Mouse (Mus musculus) brain, embryonic 18.5 days (tissue): ENCODE results near the gene Hk1.

Experiments
- DNase-seq: peaks from one replicate; pipeline ENCODE4 v3.0.0-alpha.2; 2012; ENCODE audit warnings: low read depth, low spot score

Hk1 gene

DNA sequence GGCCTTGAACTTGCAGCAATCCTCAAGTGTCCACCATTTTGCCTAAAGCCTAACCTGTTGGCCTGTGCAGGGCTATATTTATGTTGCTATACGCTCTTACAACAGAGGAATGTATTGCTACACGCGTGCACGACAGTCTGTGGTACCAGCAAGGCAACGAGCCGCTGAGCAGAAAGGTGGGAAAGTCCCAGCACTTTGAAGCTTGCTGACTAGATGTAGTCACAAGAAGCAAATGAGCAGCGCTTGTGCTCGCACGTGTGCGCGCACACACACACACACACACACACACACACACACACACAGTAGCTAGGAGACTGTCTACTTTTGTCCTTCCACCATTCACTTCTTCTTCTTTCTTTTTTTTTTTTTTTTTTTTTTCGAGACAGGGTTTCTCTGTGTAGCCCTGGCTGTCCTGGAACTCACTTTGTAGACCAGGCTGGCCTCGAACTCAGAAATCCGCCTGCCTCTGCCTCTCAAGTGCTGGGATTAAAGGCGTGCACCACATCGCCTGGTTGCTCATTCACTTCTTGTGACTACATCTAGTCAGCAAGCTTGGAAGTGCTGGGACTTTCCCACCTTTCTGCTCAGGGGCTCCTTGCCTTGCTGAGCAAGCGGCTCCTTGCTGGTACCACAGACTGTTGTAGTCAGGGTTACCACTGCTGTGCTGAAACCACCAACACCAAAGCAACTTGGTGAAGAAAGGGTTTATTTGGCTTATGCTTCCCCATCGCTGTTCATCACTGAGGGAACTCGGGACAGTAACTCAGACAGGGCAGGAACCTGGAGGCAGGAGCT is 102.0 kb downstream of the Hk1 start:
- DNase-seq = no peak

DNA sequence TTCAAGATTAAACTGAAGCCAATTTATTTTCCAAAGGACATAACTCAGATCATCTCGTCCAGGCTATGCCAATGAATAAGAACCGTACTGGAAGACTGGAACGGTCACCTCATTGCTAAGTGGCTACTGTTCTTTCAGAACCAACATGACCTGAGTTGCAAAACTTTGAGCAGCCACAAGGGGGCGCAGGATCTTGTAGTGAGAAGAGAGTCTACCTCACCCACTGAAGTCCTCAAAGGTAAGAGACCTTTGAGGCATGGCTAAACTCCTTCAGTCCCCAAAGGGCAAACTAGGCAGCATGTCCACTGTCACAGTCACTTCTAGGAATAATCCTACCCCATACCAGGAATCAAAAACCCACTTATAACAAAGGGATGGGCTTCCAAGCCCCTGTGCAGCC is 104.5 kb downstream of the Hk1 start:
- DNase-seq = peak; percentile 14

DNA sequence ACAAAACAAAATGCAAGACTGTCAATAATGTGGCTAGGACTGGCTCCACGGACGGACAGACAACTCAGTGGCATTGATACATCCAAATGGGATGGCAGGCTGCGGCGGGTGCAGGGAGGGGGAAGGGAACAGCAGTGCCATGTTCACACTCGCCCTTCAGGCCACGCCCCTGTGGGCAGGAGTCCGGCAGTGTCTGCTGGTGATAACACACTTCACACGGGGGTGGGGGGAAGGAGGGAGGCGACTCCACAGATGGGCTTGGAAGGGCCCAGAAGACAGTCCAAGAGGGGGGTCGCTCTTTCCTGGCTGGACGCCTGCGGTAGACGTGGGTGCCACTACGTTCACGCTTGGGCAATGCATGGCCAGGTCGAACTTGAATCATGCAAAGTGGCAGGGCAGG is 110.4 kb downstream of the Hk1 start:
- no peak for DNase-seq

DNA sequence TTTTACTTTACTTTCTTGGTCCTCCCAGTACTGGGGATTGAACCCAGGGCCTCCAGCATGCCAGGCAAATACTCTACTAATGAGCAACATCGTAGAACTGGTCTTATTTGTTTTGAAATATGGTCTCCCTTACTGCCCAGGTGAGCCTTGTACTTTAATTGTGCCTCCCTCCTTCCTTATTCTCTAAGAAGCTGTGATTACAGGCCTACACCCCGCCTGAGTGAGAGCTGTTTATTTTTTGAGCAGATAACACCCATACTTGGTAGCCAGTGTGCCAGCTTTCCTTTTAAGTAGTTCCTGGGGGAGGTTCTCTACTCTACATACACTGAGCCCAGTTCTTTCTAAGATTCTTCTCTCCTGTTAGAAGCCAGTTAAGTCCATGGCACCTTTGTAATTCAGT is 115.4 kb downstream of the Hk1 start:
- no peak for DNase-seq

DNA sequence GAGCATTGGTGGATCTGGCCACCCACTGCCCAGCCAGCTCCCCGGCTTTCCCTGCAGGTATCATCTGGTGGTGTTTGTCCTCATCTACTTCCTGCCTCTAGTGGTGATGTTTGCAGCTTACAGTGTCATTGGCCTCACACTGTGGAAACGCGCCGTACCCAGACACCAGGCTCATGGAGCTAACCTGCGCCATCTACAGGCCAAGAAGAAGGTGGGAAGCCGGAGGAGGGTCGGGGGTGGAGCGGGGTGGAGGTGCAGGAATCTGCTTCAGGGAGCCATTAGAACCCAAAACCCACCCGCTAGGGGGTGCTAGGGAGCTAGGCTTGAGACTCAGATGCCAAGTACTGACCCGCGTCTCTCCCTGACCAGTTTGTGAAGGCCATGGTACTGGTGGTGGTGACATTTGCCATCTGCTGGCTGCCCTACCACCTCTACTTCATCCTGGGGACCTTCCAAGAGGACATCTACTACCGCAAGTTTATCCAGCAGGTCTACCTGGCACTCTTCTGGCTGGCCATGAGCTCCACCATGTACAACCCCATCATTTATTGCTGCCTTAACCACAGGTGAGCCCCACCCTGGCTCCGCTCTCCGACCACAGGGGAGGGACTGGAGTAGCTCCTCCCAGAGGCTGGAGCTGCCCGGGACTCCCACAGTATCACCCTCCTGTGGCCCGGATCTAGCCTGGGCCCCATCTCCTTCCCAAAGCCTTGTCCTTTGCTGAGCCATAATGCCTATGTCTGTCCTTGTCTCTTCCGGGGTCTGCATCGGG is 118.4 kb downstream of the Hk1 start:
- peak; percentile 36 for DNase-seq

DNA sequence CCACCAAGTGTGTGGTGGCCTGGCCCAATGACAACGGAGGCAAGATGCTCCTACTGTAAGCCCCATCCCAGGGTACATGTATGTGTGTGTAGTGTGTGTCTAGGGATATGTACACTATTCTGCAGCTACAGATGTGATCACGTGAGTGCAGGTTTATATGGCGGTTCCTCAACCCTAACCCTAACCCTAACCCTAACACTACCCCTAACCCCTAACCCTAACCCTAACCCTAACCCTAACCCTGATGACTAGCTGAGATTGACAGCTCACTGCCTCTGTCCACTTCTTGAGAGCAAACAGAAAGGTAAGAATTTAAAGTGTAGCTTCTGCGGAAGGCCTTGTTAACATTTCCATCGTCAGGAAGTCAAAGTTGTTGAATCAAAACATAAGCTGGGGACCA is 121.4 kb downstream of the Hk1 start:
- no peak for DNase-seq

DNA sequence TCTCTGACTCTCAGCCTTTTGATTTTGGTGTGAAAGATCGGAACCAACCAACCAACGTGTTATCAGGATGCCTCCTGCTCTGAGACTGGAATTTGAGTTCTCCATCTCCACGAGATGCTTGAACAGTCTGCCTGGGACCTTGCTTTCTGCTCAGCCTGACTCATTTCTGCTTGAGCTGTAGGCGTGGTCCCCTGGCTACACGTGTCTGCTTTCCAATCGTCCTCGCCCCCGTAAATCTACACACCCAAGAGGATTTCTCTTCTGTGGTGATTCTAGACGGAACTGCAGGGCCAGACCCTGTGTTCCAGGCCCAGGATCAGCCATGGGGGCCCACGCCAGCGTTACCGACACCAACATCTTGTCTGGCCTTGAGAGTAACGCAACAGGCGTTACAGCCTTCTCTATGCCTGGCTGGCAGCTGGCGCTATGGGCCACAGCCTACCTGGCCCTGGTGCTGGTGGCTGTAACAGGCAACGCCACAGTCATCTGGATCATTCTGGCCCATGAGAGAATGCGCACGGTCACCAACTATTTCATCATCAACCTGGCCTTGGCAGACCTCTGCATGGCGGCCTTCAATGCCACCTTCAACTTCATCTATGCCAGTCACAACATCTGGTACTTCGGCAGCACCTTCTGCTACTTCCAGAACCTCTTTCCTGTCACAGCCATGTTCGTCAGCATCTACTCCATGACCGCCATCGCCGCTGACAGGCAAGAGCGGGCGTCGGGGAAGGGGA is 127.0 kb downstream of the Hk1 start:
- DNase-seq = no peak

DNA sequence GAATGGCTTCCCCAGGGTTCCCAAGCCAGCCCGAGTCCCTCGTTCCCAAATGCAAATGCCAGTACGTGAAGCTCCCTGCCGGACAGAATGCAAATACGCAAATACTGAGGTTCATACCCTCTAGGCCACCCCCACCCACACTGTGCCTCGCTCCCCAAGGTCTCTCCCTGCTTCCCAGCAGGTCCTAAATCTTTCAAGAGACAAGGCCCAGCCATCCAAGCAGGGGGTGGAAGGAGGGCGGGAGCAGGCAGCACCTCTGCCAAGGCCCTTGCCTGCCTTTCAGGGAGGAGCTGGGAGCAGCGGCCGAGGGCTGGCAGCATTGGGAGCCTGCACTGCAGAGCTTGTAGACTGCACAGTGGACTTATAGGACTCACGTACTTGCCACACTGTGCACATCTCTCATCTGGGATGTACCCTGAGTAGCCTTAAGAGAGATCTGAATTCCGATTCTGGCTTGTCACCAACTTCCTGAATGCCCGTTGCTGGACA is 127.7 kb downstream of the Hk1 start, which contains the start of gene Tacr2:
Tacr2 (plus strand) TSS at position 439 of the 489 bp plus-strand sequence.
- no peak for DNase-seq

DNA sequence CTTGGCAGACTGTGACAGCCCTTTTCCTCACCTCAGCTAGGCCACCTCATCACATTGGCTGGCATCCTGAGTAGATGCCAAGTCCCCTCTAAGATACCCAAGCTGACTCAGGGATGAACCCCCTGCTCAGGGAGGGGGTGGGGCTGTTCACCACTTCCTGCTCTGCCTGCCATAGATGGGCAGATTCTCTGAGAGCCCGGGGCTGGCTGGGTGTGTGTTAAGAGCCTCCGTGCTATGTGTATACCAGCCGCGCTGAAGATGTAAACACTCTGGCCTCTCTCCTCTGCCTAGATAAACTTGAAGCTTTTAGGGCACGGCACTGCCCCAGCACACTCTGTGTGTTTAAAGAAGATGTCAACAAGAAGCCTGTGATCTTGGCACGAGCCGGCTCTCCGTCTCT is 131.9 kb downstream of the Hk1 start:
- DNase-seq = no peak

DNA sequence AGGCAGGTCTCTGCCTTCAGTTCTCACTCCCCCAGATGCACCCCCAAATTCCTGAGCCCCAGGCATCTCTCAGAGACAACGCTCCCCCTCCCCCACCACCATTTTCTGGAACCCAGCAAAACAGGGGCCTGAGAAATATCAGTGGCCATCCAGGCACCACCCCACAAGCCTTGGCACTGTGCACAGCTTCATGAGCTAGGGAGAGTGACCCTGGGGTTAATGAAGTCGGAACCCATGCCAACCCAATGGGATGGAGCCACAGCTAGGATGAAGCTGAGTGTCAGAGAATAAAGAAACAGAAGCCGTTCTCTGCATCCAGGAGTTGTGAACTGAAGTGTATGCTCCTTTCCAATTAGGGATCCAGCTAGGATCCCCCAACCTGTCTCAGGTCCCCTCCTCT is 132.6 kb downstream of the Hk1 start:
- no peak for DNase-seq

DNA sequence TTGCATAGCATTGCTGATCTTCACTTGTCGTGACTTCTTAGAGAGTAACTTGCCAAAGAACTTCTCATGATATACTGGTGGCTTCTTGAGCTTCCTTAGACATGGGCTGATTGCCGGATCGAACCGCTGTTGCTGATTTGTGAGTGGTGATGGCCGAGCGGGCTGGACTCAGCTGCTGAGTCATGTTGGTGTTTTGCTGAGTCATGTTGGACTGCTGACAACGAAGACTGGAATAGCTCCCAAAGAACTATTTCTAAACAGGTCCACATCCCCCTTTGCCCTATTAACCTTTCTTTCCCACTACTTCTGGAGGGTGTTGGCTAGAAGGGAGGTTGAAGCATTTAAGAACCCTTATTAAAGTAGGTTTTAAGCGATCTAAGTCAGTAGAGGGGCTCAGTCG is 135.6 kb downstream of the Hk1 start:
- DNase-seq = no peak

DNA sequence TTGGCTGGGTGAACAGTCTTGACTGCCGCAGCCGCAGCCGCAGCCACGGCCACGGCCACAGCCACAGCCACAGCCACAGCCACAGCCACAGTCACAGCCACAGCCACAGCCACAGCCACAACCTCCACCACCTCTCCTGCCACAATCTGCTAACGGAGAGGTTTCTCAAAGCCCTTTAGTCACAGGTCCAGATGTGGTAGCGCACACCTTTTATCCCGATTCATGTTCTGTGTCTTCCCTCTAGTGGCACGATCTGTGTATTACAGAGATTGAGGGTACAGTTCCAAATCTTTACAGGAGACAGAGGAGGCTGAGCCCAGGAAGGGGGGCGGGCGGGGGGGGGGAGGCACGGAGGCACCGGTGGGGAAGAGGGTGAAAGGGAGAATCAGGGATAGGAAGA is 136.8 kb downstream of the Hk1 start:
- DNase-seq = no peak

DNA sequence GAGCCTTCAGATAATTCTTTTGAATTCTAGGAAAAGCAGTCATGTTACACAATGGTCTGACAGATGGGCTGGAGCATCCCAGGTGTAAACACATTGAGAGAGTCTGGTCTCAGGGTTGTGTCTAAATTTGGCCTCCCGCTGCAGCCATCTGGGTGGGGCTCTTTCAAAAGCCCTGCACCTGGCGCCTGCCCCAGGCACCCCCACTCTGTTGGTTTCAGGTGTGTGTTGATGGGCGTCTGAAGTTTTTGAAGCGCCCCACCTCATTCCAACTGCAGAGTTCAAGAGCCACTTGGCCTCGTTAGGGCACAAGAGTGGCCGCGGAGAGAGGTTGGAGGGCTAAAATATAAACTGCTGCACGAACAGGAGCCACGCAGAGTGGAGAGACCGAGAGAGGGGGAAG is 137.3 kb downstream of the Hk1 start:
- no peak for DNase-seq

DNA sequence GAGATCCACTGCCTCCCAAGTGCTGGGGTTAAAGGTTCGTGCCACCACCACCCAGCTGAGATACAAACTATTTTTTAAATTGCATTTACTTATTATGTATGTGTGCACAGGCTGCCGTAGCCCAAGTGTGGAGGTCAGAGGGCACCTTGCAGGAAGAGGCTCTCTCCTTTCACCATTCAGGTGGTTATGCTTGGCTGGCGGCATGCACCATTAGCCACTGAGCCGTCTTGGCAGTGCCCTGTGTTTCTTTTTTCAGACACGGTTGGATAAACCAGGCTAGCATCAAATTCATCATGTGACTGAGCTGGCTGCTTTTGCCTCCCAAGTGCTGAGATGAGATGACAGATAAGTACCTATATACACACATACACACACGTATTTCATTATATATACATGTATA is 140.4 kb downstream of the Hk1 start:
- no peak for DNase-seq

DNA sequence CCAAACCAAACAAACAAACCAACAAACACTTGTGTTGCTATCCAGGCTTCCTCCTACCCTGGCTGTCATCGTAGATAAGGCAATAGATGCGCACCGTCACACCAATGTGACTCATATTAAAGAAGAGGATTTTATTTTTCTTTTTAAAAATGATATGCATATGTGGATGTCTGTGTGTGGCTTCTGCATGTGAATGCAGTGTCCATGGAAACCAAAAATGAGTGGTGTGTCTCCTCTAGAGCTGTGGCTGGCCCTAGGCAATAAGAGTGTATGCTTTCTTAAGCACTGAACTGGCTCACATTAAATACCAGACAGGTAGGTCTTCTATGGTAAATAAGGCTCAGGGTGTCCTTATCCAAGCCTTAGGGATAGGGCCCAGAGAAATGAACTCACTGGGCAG is 141.0 kb downstream of the Hk1 start:
- DNase-seq = no peak

DNA sequence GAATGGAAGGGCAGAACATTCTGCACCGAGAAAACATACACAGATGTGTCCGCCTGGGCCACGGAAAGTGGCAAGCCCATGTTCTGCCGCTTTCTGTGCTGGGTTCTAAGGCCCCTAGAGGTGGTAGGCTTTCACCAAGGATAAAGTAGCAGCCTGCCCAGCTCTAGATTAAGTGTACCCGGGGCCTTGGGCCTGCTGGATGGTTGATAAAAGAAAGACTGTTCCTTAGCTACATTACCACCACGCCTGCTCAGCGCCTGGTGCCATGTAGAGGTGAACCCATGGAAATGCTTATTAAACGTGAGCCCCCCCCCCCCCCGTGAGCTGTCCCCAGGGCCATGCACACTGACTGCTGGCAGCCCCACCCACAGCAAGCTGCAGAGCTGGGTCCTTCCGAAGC is 142.5 kb downstream of the Hk1 start:
- no peak for DNase-seq

DNA sequence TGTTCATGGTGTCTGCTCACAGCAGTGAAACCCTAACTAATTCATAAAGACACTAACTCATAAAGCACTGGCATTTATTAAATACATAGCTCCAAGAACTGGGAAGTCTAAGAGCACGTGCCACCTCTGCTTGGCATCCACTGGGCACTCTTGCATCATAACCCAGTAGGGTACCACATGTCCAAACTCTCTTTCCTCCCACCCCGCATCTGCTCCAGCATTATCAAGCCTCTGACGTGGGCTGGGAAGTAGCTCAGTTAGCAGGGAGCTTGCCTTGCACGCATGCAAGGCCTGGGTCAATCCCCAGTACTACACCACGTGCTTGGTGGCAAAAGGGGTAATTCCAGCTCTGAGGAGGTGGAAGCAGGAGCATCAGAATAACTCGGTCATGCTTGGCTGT is 143.5 kb downstream of the Hk1 start:
- no peak for DNase-seq

DNA sequence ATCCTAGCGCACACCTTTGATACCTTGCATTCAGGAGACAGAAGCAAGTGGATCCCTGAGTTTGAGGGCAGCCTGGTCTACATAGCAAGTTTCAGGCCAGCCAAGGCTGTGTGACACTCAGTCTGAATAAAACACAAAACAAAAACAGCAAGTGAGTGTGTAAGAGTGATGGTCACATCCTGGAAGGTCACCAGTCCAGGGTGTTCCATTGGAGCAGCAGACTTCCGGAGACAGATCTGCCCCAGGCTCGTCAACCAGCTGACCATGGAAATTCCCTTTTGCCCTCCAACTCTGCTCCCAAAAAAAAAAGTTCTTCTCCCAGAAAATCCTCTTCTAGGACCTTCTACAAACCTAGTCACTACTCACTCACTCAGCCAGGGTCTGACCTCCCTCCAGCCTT is 147.9 kb downstream of the Hk1 start:
- no peak for DNase-seq

DNA sequence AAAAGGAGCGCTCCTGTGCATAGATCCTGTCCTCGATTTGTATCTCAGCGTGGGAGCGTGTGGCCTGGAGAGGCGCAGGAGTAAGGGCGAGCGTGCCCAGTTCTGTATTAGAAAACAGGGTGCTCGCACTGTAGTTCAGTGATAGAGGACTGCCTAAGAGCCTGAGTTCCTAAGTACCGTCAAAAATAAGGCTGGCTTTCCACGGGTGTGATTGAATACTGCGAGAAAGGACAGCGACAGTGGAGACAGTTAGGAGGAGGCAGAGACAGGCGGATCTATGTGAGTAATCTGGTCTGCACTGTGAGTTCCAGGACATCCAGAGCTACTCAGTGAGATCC is 148.3 kb downstream of the Hk1 start:
- DNase-seq = no peak

DNA sequence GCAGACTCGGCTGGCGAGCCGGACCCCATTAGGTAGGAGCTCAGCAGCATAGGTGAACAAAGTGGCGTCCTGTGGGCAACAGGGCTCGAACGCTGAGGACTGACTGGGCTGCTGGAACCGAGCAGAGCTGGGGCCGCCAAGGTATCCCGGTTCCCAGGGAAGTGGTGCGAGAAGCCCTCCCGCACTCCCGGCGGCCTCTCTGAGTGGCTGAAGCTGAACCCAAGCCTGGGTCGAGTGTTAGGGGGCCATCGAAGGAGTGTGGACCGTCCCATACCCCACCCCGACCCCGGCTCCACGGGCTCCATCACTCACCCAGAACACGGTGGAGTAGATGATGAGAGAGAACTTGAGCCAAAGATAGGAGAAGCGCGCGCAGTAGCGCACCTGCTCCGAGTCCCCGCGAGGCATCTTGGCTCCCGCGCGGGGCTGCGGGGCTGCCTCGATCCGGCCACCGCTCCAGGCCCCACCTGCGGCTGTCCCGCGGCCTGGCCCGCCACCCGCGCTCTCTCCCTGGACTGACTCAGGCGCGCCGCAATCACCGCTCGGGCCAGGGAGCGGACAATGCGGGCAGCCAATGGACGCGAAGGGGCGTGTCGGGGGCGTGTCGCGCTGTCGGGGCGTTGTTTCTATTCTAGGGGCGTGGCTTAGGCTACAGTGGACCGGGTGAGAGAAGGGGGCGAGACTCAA is 148.9 kb downstream of the Hk1 start, which contains the start of gene Tspan15:
Tspan15 (minus strand) TSS at position 544 of the 687 bp plus-strand sequence.
- DNase-seq = peak; percentile 63

DNA sequence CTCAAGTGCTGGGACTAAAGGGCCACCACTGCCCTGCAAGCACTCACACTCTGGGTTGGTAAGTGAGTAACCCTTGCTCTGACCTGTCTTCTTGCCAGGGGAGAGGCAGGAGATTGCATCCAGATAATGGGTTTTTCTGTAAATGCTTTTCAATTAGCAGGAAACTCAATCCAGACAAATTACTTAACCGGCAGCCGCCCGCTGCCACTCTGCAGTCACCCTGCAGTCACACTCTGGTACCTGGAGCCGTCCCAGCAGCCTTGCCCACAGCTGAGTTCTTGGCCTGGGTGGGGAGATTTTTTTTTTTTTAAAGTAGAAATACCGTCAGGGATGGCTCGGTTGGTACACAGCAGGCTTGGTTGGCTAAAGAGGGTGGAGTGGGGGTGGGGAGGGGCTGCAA is 151.6 kb downstream of the Hk1 start:
- DNase-seq = no peak

DNA sequence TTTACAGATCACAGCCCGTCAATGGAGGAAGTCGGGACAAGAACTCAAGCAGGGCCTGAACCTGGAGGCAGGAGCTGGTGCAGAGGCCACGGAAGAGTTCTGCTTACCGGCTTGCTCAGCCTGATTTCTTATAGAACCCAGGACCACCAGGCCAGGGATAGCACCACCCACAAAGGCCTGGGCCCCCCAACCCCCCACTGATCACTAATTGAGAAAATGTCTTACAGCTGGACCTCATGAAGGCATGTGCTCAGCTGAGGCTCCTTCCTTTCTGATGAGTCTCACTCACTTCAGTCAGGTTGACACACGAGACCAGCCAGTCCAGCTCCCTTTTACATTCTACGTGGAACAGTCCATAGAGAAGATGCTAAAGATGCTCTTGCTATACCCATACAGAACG is 153.9 kb downstream of the Hk1 start:
- DNase-seq = no peak
